Mouse (Mus musculus) liver, embryonic 14.5 days (tissue): ENCODE data around the gene Tmed8.

ENCODE experiments used
- CTCF ChIP-seq: IDR thresholded peaks from 2 replicates; pipeline ENCODE4 v1.5.1; 2016; ENCODE audit warnings: antibody characterized with exemption, low read depth, control low read depth
- EP300 ChIP-seq: IDR thresholded peaks from 2 replicates; pipeline ENCODE4 v1.6.1; 2016; ENCODE audit warnings: antibody characterized with exemption, low read depth

DNA sequence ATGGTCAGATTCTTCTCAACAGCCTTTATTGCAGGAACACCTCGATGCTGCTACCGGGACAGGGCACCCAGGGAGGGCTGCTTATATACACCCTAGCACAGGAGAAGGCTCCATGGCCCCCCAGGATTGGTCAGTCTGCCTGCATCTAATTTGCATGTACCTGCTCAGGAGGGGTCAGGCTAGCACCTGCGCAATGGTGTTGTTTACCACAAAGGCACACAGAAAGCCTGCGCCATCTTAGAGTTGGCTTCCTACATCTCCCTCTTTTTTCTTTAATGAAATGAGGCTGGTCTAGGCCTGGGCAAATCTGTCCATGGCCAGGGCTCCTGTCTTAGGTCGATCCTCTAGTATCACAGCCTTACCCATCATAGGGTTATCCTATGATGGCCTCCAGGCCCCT is 50.8 kb downstream of the Tmed8 start:
- no peak for TF ChIP-seq CTCF
- no peak for TF ChIP-seq EP300
